Mouse (Mus musculus): ENCODE measurements at regions not wholly inside any gene's neighbourhood (a gene's known extent, or its start where the extent isn't known, plus 50 kb on each side); places are given as distances from the start of the nearest gene placed in this dataset.

DNA sequence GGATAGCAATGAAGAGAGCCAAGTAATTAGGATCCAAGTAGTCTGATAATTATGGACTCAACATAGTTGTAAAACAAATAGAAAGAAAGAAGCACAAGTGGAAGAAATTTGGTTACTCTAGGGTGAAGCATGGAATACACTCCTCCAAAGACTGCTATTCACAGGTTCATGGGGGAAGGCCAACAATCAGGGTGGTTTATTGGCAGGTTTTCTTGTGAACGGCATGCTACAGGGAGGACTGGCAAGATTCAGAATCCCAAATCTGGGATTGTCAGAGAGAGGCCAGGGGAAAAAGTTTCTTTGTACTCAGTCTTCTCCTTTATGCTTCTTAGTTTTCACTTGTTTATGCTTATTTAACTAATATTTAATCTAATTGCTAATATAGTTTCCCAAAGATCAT, 437.2 kb upstream of the Tenm4 start:
- TF ChIP-seq CTCF (IDR thresholded peaks at IDR 0.05; ENCODE audit: insufficient read depth, low read depth, low read length) (no peak), POLR2A (IDR thresholded peaks at IDR 0.05; ENCODE audit: insufficient read depth, low read depth, low read length) (no peak)

All from olfactory bulb, adult 2 months (tissue).